Mouse (Mus musculus): ENCODE data around the gene Comtd1. TPM values are rescaled to one million over a fixed set of nuclear protein-coding genes. Genes with fewer than 3 reads are reported as not detected.

The Comtd1 gene
- polyA plus RNA-seq, 1 experiment from 2014 or later = 19.4 TPM

GRCm38 (mm10) chr14:21843263-21843662 lies 5.5 kb downstream of the Comtd1 start:
- Histone ChIP-seq H3K27me3 (replicated peaks; ENCODE audit: control insufficient read depth, insufficient read depth, low read length) (no peaks in the 10 kb centered on the region), H3K4me3 (ENCODE audit: low read depth, low read length) (no peak overlapping the region), H3K27ac (replicated peaks; ENCODE audit: low read depth, low read length) (no peak overlapping the region), H3K36me3 (ENCODE audit: control insufficient read depth, insufficient read depth, low read length) (peaks cover 84% of the 10 kb centered on the region), H3K9me3 (ENCODE audit: control insufficient read depth, low read length) (no peaks in the 10 kb centered on the region), H3K9ac (ENCODE audit: low read depth, low read length) (no peak overlapping the region), H3K4me2 (ENCODE audit: low read depth, low read length) (no peak overlapping the region), H3K4me1 (ENCODE audit: control insufficient read depth, insufficient read depth, low read length) (peaks cover 8% of the 10 kb centered on the region; the same call in 1 of the 2 replicates)
- DNase-seq (ENCODE audit: low spot score) = no peak
- ATAC-seq (ENCODE audit: low read depth) = no peak
- WGBS = 84% methylated on average over 6 of the region's 6 CpGs

GRCm38 (mm10) chr14:21841819-21842592 lies 6.8 kb downstream of the Comtd1 start:
- Histone ChIP-seq H3K36me3 (ENCODE audit: control insufficient read depth, insufficient read depth, low read length) (peaks cover 97% of the 10 kb centered on the region), H3K4me1 (ENCODE audit: control insufficient read depth, insufficient read depth, low read length) (peaks cover 2% of the 10 kb centered on the region; the same call in 1 of the 2 replicates), H3K27ac (replicated peaks; ENCODE audit: low read depth, low read length) (no peak overlapping the region), H3K4me3 (ENCODE audit: low read depth, low read length) (no peak overlapping the region), H3K9me3 (ENCODE audit: control insufficient read depth, low read length) (no peaks in the 10 kb centered on the region), H3K4me2 (ENCODE audit: low read depth, low read length) (no peak overlapping the region), H3K9ac (ENCODE audit: low read depth, low read length) (no peak overlapping the region), H3K27me3 (replicated peaks; ENCODE audit: control insufficient read depth, insufficient read depth, low read length) (no peaks in the 10 kb centered on the region)
- no peak for DNase-seq (ENCODE audit: low spot score)
- 88% methylated on average over 5 of the region's 5 CpGs for WGBS
- no peak for ATAC-seq (ENCODE audit: low read depth)

DNA sequence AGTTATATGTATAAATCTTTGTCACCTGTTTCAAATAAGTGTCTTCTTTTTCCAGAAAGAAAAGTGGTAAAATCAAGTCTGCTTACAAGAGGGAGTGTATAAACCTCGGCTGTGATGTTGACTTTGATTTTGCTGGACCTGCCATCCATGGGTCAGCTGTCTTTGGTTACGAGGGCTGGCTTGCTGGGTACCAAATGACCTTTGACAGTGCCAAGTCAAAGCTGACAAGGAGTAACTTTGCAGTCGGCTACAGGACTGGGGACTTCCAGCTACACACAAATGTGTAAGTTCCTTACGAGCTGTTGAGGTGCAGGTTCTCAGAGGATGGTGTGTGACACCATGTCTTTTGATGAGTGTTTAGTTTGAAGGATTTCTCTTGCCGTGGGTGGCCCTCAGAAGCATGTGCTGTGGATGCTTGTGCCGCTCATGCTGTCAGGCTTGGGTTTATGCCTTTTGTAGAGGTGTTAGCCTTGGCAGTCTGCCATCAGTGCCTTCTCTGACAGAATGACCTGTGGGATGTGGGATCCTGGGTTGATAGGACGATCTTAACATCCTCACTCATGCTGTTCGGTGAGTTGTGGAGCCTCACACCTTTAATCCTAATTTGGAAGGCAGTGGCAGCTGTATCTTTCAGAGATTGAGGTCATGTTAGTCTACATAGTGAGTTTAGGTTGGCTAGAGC lies 10.3 kb downstream of the Comtd1 start:
- Histone ChIP-seq H3K36me3 (ENCODE audit: control insufficient read depth, insufficient read depth, low read length) (peaks cover 96% of the 10 kb centered on the region), H3K9me3 (ENCODE audit: control insufficient read depth, low read length) (no peaks in the 10 kb centered on the region), H3K27ac (replicated peaks; ENCODE audit: low read depth, low read length) (no peak overlapping the region), H3K4me1 (ENCODE audit: control insufficient read depth, insufficient read depth, low read length) (no peaks in the 10 kb centered on the region), H3K4me2 (ENCODE audit: low read depth, low read length) (no peak overlapping the region), H3K27me3 (replicated peaks; ENCODE audit: control insufficient read depth, insufficient read depth, low read length) (no peaks in the 10 kb centered on the region), H3K4me3 (ENCODE audit: low read depth, low read length) (no peak overlapping the region), H3K9ac (ENCODE audit: low read depth, low read length) (no peak overlapping the region)
- 84% methylated on average over 8 of the region's 8 CpGs for WGBS
- no peak for DNase-seq (ENCODE audit: low spot score)
- ATAC-seq (ENCODE audit: low read depth) = no peak

- under 1% methylated on average over 27 of the region's 28 CpGs for WGBS
These were observed 16.9 kb downstream of the Comtd1 start for GRCm38 (mm10) chr14:21831830-21832403.

GRCm38 (mm10) chr14:21830876-21831767 lies 17.7 kb downstream of the Comtd1 start:
- no peaks in the 10 kb centered on the region for H3K9me3 ChIP-seq (ENCODE audit: control insufficient read depth, low read length)
- ATAC-seq (ENCODE audit: low read depth) = peak; percentile 98
- peak overlapping the region; percentile 94 for H3K9ac ChIP-seq (ENCODE audit: low read depth, low read length)
- peak; percentile 97 for DNase-seq (ENCODE audit: low spot score)
- peak overlapping the region; percentile 88 for H3K4me2 ChIP-seq (ENCODE audit: low read depth, low read length)
- H3K4me1 ChIP-seq (ENCODE audit: control insufficient read depth, insufficient read depth, low read length) = peaks cover 11% of the 10 kb centered on the region; the same call in 1 of the 2 replicates
- H3K36me3 ChIP-seq (ENCODE audit: control insufficient read depth, insufficient read depth, low read length) = peaks cover 26% of the 10 kb centered on the region
- no peaks in the 10 kb centered on the region for H3K27me3 ChIP-seq (replicated peaks; ENCODE audit: control insufficient read depth, insufficient read depth, low read length)
- WGBS = 0% methylated on average over 5 of the region's 73 CpGs
- H3K4me3 ChIP-seq (ENCODE audit: low read depth, low read length) = peak overlapping the region; percentile 93
- peak overlapping the region; percentile 94 for H3K27ac ChIP-seq (replicated peaks; ENCODE audit: low read depth, low read length)

More at GRCm38 (mm10) chr14:21831830-21832403, 16.9 kb downstream of the Comtd1 start:
- H3K36me3 ChIP-seq (ENCODE audit: control insufficient read depth, insufficient read depth, low read length) = peaks cover 32% of the 10 kb centered on the region
- H3K9ac ChIP-seq (ENCODE audit: low read depth, low read length) = peak overlapping the region; percentile 94
- peak overlapping the region; percentile 88 for H3K4me2 ChIP-seq (ENCODE audit: low read depth, low read length)
- H3K27me3 ChIP-seq (replicated peaks; ENCODE audit: control insufficient read depth, insufficient read depth, low read length) = no peaks in the 10 kb centered on the region
- no peak for DNase-seq (ENCODE audit: low spot score)
- H3K27ac ChIP-seq (replicated peaks; ENCODE audit: low read depth, low read length) = peak overlapping the region; percentile 94
- peaks cover 11% of the 10 kb centered on the region; the same call in 1 of the 2 replicates for H3K4me1 ChIP-seq (ENCODE audit: control insufficient read depth, insufficient read depth, low read length)
- H3K9me3 ChIP-seq (ENCODE audit: control insufficient read depth, low read length) = no peaks in the 10 kb centered on the region
- H3K4me3 ChIP-seq (ENCODE audit: low read depth, low read length) = peak overlapping the region; percentile 93
- peak; percentile 1; the same call in 1 of the 2 replicates for ATAC-seq (ENCODE audit: low read depth)

DNA sequence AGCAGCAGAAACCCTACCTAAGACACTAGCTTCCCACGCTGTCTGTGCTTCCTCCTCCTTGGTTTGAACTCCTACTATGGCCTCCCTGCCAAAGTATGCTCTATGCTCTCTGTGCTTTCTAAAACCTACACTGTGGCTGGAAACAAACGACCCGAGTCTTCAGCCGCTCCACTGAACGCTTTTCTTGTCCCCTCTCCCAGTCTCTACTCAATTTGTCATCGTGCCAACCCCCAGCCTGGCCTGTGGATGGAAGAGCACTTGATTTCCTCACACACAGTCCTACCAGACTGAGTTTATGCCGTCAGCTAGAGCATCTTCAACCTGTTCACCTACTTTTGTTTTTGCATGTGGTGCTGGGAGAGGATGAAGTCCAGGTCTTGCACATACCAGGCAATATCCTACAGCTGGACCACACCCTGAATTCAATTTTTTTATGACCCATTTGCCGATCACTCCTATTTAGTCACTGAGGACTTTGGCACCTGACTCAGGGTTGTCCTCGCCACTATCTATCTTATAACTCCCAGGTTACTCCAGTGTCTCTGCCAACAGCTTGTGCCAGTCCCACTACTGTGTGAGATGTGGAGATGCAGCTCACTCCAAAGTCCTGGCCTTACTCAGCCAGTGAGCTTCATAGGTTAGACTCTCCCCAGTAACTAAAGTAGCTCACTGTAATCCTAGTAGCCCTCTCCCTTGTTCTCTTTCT lies 22.8 kb downstream of the Comtd1 start:
- H3K4me2 ChIP-seq (ENCODE audit: low read depth, low read length) = no peak overlapping the region
- DNase-seq (ENCODE audit: low spot score) (no peak), ATAC-seq (ENCODE audit: low read depth) (no peak)
- H3K4me1 ChIP-seq (ENCODE audit: control insufficient read depth, insufficient read depth, low read length) = peaks cover 6% of the 10 kb centered on the region; the same call in 1 of the 2 replicates
- WGBS = 83% methylated on average over 9 of the region's 9 CpGs
- no peaks in the 10 kb centered on the region for H3K27me3 ChIP-seq (replicated peaks; ENCODE audit: control insufficient read depth, insufficient read depth, low read length)
- no peaks in the 10 kb centered on the region for H3K36me3 ChIP-seq (ENCODE audit: control insufficient read depth, insufficient read depth, low read length)
- H3K9ac ChIP-seq (ENCODE audit: low read depth, low read length) = no peak overlapping the region
- no peaks in the 10 kb centered on the region for H3K9me3 ChIP-seq (ENCODE audit: control insufficient read depth, low read length)
- no peak overlapping the region for H3K27ac ChIP-seq (replicated peaks; ENCODE audit: low read depth, low read length)
- no peak overlapping the region for H3K4me3 ChIP-seq (ENCODE audit: low read depth, low read length)

- 83% methylated on average over 2 of the region's 2 CpGs for WGBS
- Histone ChIP-seq H3K36me3 (ENCODE audit: control insufficient read depth, insufficient read depth, low read length) (no peaks in the 10 kb centered on the region), H3K27ac (replicated peaks; ENCODE audit: low read depth, low read length) (no peak within 1 kb of the TSS), H3K9ac (ENCODE audit: low read depth, low read length) (no peak within 1 kb of the TSS), H3K9me3 (ENCODE audit: control insufficient read depth, low read length) (no peaks in the 10 kb centered on the region), H3K4me3 (ENCODE audit: low read depth, low read length) (no peak within 1 kb of the TSS), H3K4me2 (ENCODE audit: low read depth, low read length) (no peak within 1 kb of the TSS), H3K27me3 (replicated peaks; ENCODE audit: control insufficient read depth, insufficient read depth, low read length) (no peaks in the 10 kb centered on the region), H3K4me1 (ENCODE audit: control insufficient read depth, insufficient read depth, low read length) (peaks cover 6% of the 10 kb centered on the region; the same call in 1 of the 2 replicates)
- ATAC-seq (ENCODE audit: low read depth) (no peak), DNase-seq (ENCODE audit: low spot score) (no peak)
These were observed 23.8 kb downstream of the Comtd1 start, which contains the start of gene Vdac2 for GRCm38 (mm10) chr14:21824938-21825337. TSS of gene Vdac2 (plus strand) at chr14:21825238.
